Mouse (Mus musculus) stomach, adult 2 months (tissue): Measurements from ENCODE around the gene Abcb7. TPM values are rescaled to one million over a fixed set of nuclear protein-coding genes. Genes with fewer than 3 reads are reported as not detected.

Experiments
- polyA plus RNA-seq: library from polyadenylated mRNA; depleted of rRNA; stranded (reverse); fragments of >200 nt; gene quantifications from 2 replicates; pipeline ENCODE4 v1.2.3, GENCODE M21; 2012; rRNA removed

Gene Abcb7
- polyA plus RNA-seq = 1.8 and 4.0 TPM in 2 replicates

DNA sequence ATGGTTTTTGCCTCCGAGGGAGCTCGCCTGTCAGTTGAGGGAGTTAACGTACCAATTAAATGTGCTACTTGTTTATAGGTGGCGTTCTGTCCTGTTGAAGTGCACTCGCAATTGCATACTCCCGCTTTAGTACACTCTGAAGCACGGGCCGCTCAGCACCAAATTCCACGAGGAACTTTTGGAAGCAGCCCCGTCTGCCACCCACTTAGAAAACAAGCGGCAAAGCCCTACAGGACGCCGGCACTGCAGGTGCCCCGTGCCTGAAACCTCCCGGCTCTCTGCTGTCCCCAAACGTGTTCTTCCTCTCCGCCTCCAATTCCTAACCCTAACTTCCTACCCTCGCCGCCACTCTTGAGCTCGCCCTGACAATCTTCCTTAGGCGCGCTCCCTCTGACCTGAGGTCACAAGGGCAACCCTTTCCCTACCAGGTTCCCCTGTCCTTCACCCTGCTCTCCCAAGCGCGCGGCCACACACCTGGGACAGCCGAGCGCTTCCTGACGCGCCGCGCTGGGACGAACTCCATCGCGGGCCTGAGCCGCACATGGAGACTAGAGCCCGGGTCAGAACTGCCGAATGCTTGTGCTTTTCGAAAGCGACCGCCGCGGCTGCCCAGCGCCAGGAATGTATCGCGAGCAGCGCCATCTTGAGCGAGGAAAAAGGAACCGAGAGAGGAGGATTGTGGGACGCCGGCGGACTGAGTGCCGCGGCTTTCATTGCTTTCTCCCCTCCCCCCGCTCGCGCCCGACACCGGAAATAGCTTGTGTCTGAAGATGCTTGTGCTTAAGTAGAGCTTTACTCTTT lies at the start of gene Abcb7:
Gene Abcb7 (minus strand): TSS at position 674 of the 801 bp plus-strand sequence.

Other genes starting within 250 kb of the Abcb7 start
- 0.03 and 0.13 TPM in 2 replicates for gene Nexmif, start 212.7 kb downstream of the Abcb7 start, polyA plus RNA-seq
- 0.74 and 1.4 TPM in 2 replicates for gene Uprt, start 69.0 kb upstream of the Abcb7 start, polyA plus RNA-seq